Mouse (Mus musculus): Measurements from ENCODE around the gene Thbd.

GRCm38 (mm10) chr2:148419151-148419550 is 11.2 kb upstream of the Thbd start:
- TF ChIP-seq POLR2A (IDR thresholded peaks at IDR 0.05; ENCODE audit: insufficient read length, low read depth) (no peak), POLR2AphosphoS2 (IDR thresholded peaks at IDR 0.05; ENCODE audit: insufficient read length, low read depth) (no peak), MAX (IDR thresholded peaks at IDR 0.05; ENCODE audit: low read depth) (no peak), USF1 (IDR thresholded peaks at IDR 0.05; ENCODE audit: low read depth) (no peak), REST (IDR thresholded peaks at IDR 0.05; ENCODE audit: insufficient read depth, insufficient read length) (no peak), MYOG (IDR thresholded peaks at IDR 0.05; ENCODE audit: control insufficient read depth in 1 of 3, insufficient read depth in 1 of 3, insufficient read length in 2 of 3, low read depth in 2 of 3) (no peak), E2F4 (IDR thresholded peaks at IDR 0.05; ENCODE audit: insufficient read depth) (no peak), CEBPB (IDR thresholded peaks at IDR 0.05; ENCODE audit: insufficient read depth, poor library complexity, severe bottlenecking) (no peak), MYOD1 (IDR thresholded peaks at IDR 0.05; ENCODE audit: control insufficient read depth in 1 of 3, insufficient read length in 2 of 3, low read depth in 2 of 3) (no peak), TCF3 (IDR thresholded peaks at IDR 0.05; ENCODE audit: insufficient read length, low read depth) (no peak)

Measured in myocyte (in vitro differentiated cells).